Mouse (Mus musculus): ENCODE data around the gene Magix.
"Not testable (repeated sequence)": the region's sequence is repeated elsewhere in the genome, so short reads cannot be mapped to it uniquely, and the experiment has no call there.

Magix gene

GRCm38 (mm10) chrX:7680864-7681263, at the start of gene Magix:
Magix (minus strand) TSS chrX:7681251.
- no peak for DNase-seq (ENCODE audit: low spot score)

- peak; percentile 33 for DNase-seq (ENCODE audit: low spot score)
These were observed 47.8 kb upstream of the Magix start for GRCm38 (mm10) chrX:7728922-7729265.

GRCm38 (mm10) chrX:7728215-7728921, 47.3 kb upstream of the Magix start, which contains the start of gene Praf2:
Praf2 (plus strand) TSS chrX:7728439.
- peak; percentile 83 for DNase-seq (ENCODE audit: low spot score)

GRCm38 (mm10) chrX:7727176-7727575, 46.1 kb upstream of the Magix start:
- no peak for DNase-seq (ENCODE audit: low spot score)

- DNase-seq (ENCODE audit: low spot score), result no peak
These were observed 44.8 kb upstream of the Magix start for GRCm38 (mm10) chrX:7725841-7726240.

- DNase-seq (ENCODE audit: low spot score), result no peak
These were observed 43.1 kb upstream of the Magix start for GRCm38 (mm10) chrX:7724135-7724534.

GRCm38 (mm10) chrX:7722691-7723090, 41.6 kb upstream of the Magix start:
- DNase-seq (ENCODE audit: low spot score), result no peak

GRCm38 (mm10) chrX:7722282-7722611, 41.2 kb upstream of the Magix start:
- no peak for DNase-seq (ENCODE audit: low spot score)

GRCm38 (mm10) chrX:7721514-7722281, 40.6 kb upstream of the Magix start, which contains the start of gene Gm45208:
Gm45208 (plus strand) TSS chrX:7722245.
- peak; percentile 84 for DNase-seq (ENCODE audit: low spot score)

GRCm38 (mm10) chrX:7716058-7716457, 35.0 kb upstream of the Magix start:
- not testable (repeated sequence) for DNase-seq (ENCODE audit: low spot score)

- peak; percentile 92 for DNase-seq (ENCODE audit: low spot score)
These were observed 33.3 kb upstream of the Magix start, which contains the start of gene Wdr45 for GRCm38 (mm10) chrX:7714135-7714899. Wdr45 (plus strand) TSS chrX:7714333.

- not testable (repeated sequence) for DNase-seq (ENCODE audit: low spot score)
These were observed 32.7 kb upstream of the Magix start for GRCm38 (mm10) chrX:7713764-7714134.

GRCm38 (mm10) chrX:7696954-7697381, 15.9 kb upstream of the Magix start, which contains the start of gene Gpkow:
Gpkow (plus strand) TSS chrX:7697131.
- peak; percentile 84 for DNase-seq (ENCODE audit: low spot score)

- no peak for DNase-seq (ENCODE audit: low spot score)
These were observed 15.5 kb upstream of the Magix start for GRCm38 (mm10) chrX:7696520-7696919.

- no peak for DNase-seq (ENCODE audit: low spot score)
These were observed 11.8 kb upstream of the Magix start for GRCm38 (mm10) chrX:7692862-7693261.

GRCm38 (mm10) chrX:7690486-7690885, 9.4 kb upstream of the Magix start:
- DNase-seq (ENCODE audit: low spot score), result no peak

GRCm38 (mm10) chrX:7688321-7688720, 7.3 kb upstream of the Magix start:
- DNase-seq (ENCODE audit: low spot score), result no peak

GRCm38 (mm10) chrX:7680057-7680412, 1.0 kb downstream of the Magix start:
- DNase-seq (ENCODE audit: low spot score), result no peak

GRCm38 (mm10) chrX:7679405-7680056, 1.5 kb downstream of the Magix start:
- DNase-seq (ENCODE audit: low spot score), result peak; percentile 86

GRCm38 (mm10) chrX:7678986-7679385, 2.1 kb downstream of the Magix start:
- no peak for DNase-seq (ENCODE audit: low spot score)

- DNase-seq (ENCODE audit: low spot score), result no peak
These were observed 6.1 kb downstream of the Magix start for GRCm38 (mm10) chrX:7675001-7675380.
